Mouse (Mus musculus) thymus, adult 2 months (tissue): Measurements from ENCODE around the gene Tmem50a.

Source experiments
- CTCF ChIP-seq: fragments of 200-500 bp; IDR thresholded peaks from 2 replicates; pipeline ENCODE4 v1.5.1; 2012; ENCODE audit warnings: mild to moderate bottlenecking, control low read depth, low read length, moderate library complexity, borderline replicate concordance; ENCODE audit not compliant: control insufficient read depth, poor library complexity, insufficient read depth; ENCODE audit errors: extremely low read depth
- POLR2A ChIP-seq: fragments of 200-500 bp; IDR thresholded peaks from 2 replicates; pipeline ENCODE4 v1.6.1; 2012; ENCODE audit warnings: mild to moderate bottlenecking, low read length, control low read depth, moderate library complexity; ENCODE audit not compliant: control insufficient read depth, poor library complexity, insufficient read depth; ENCODE audit errors: extremely low read depth

- TF ChIP-seq CTCF (peak; percentile 58; the same call in 1 of the 2 replicates), POLR2A (no peak)
Measured at GRCm38 (mm10) chr4:134879410-134879981, 35.3 kb downstream of the Tmem50a start.
